Mouse (Mus musculus) E14TG2a.4 (cell line): ENCODE measurements around the gene Lrrc7.
"Not testable (repeated sequence)": the region's sequence is repeated elsewhere in the genome, so short reads cannot be mapped to it uniquely, and the experiment has no call there.

Source experiments
- CTCF ChIP-seq: conservative IDR thresholded peaks from 2 replicates; pipeline ENCODE4 v1.5.1; 2014; ENCODE audit warnings: low read length
- NANOG ChIP-seq: IDR thresholded peaks from 2 replicates; pipeline ENCODE4 v1.6.1; 2014; ENCODE audit warnings: borderline replicate concordance, low read length, mixed read lengths
- POU5F1 ChIP-seq: IDR thresholded peaks from 2 replicates; pipeline ENCODE4 v1.6.1; 2014; ENCODE audit warnings: low read length, borderline replicate concordance

DNA sequence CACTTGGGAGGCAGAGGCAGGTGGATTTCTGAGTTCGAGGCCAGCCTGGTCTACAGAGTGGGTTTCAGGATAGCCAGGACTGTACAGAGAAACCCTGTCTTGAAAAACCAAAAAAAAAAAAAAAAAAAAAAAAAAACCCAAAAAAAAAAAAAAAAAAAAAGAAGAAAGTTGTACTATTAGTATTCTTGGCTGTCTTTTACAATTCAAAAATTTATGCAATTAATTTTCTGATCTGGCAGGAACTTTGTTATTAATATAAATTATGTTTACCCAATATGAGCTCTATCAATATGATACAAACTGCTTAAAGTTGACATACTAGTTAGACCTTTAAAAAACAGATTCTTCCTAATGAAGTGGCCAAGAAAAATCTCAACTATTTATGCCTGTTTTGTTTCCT, 459.5 kb downstream of the Lrrc7 start:
- TF ChIP-seq CTCF, NANOG, POU5F1: not testable (repeated sequence)
